Mouse (Mus musculus) leukemia stem cell, adult 10-12 weeks (primary cell): Measurements from ENCODE around the gene Krt19. TPM values are rescaled to one million over a fixed set of nuclear protein-coding genes. Genes with fewer than 3 reads are reported as not detected.

ENCODE experiments used
- polyA plus RNA-seq: library from polyadenylated mRNA; stranded (reverse); fragments of >175 nt; gene quantifications from 2 replicates; pipeline ENCODE4 v1.2.3, GENCODE M21; 2012; ENCODE audit warnings: low replicate concordance

Gene Krt19
- 0.15 and 1.7 TPM in 2 replicates for polyA plus RNA-seq

GRCm38 (mm10) chr11:100148615-100149330 lies at the start of gene Krt19:
Krt19 (minus strand) TSS chr11:100148665.

GRCm38 (mm10) chr11:100192992-100193391 lies 44.5 kb upstream of the Krt19 start, which contains the start of gene Krt9:
Krt9 (minus strand) TSS chr11:100193246.

GRCm38 (mm10) chr11:100135731-100136130 lies 12.7 kb downstream of the Krt19 start, which contains the start of gene Krt15:
Krt15 (minus strand) TSS chr11:100135928.

GRCm38 (mm10) chr11:100121466-100121865 lies 27.0 kb downstream of the Krt19 start, which contains the start of gene Krt13:
Krt13 (minus strand) TSS chr11:100121566.

GRCm38 (mm10) chr11:100105576-100106122 lies 42.8 kb downstream of the Krt19 start, which contains the start of gene Krt36:
Krt36 (minus strand) TSS chr11:100105626.

GRCm38 (mm10) chr11:100096141-100096540 lies 52.3 kb downstream of the Krt19 start, which contains the start of gene Krt35:
Krt35 (minus strand) TSS chr11:100096241.

Other genes with a start within 250 kb of the Krt19 start
- gene Krtap31-1, start 240.7 kb downstream of the Krt19 start, polyA plus RNA-seq, result not detected in 2 replicates
- not detected in 2 replicates for gene Gm11565, start 233.9 kb downstream of the Krt19 start, polyA plus RNA-seq
- not detected in 2 replicates for gene Krtap31-2, start 212.4 kb downstream of the Krt19 start, polyA plus RNA-seq
- not detected in 2 replicates for gene Krtap9-5, start 200.2 kb downstream of the Krt19 start, polyA plus RNA-seq
- gene Krtap29-1, start 169.6 kb downstream of the Krt19 start, polyA plus RNA-seq, result not detected in 2 replicates
- not detected in 2 replicates for gene Krtap16-1, start 162.1 kb downstream of the Krt19 start, polyA plus RNA-seq
- gene Krtap17-1, start 154.7 kb downstream of the Krt19 start, polyA plus RNA-seq, result not detected in 2 replicates
- gene Krt33a, start 132.5 kb downstream of the Krt19 start, polyA plus RNA-seq, result not detected in 2 replicates
- not detected in 2 replicates for gene Krt33b, start 118.8 kb downstream of the Krt19 start, polyA plus RNA-seq
- gene Krt34, start 107.1 kb downstream of the Krt19 start, polyA plus RNA-seq, result not detected in 2 replicates
- gene Krt31, start 98.1 kb downstream of the Krt19 start, polyA plus RNA-seq, result not detected in 2 replicates
- gene Krt32, start 60.4 kb downstream of the Krt19 start, polyA plus RNA-seq, result not detected in 2 replicates
- not detected in 2 replicates for gene Krt35, start 52.4 kb downstream of the Krt19 start, polyA plus RNA-seq
- not detected in 2 replicates for gene Krt36, start 43.0 kb downstream of the Krt19 start, polyA plus RNA-seq
- gene Krt13, start 27.1 kb downstream of the Krt19 start, polyA plus RNA-seq, result not detected in 2 replicates
- gene Krt15, start 12.7 kb downstream of the Krt19 start, polyA plus RNA-seq, result 0.10 TPM in 1 of 2 replicates, not detected in the other
- not detected in 2 replicates for gene Krt9, start 44.6 kb upstream of the Krt19 start, polyA plus RNA-seq
- 0.23 and 0.48 TPM in 2 replicates for gene Krt14, start 58.9 kb upstream of the Krt19 start, polyA plus RNA-seq
- gene Krt16, start 100.2 kb upstream of the Krt19 start, polyA plus RNA-seq, result not detected in 2 replicates
- 0.51 TPM in 1 of 2 replicates, not detected in the other for gene Krt17, start 112.4 kb upstream of the Krt19 start, polyA plus RNA-seq
- gene Krt42, start 121.2 kb upstream of the Krt19 start, polyA plus RNA-seq, result not detected in 2 replicates
- gene Eif1, start 171.2 kb upstream of the Krt19 start, polyA plus RNA-seq, result 561 and 639 TPM in 2 replicates
- gene Gast, start 185.7 kb upstream of the Krt19 start, polyA plus RNA-seq, result not detected in 2 replicates
- 3.3 and 4.1 TPM in 2 replicates for gene Hap1, start 207.5 kb upstream of the Krt19 start, polyA plus RNA-seq
- gene Jup, start 249.1 kb upstream of the Krt19 start, polyA plus RNA-seq, result 24.0 and 30.2 TPM in 2 replicates